Mouse (Mus musculus): Measurements from ENCODE around the gene Txnrd2. TPM values are rescaled to one million over a fixed set of nuclear protein-coding genes. Genes with fewer than 3 reads are reported as not detected.

The Txnrd2 gene
- polyA plus RNA-seq, 1 experiment, result 4.6 TPM

- Histone ChIP-seq H3K4me3 (ENCODE audit: insufficient read depth, low read length) (no peak overlapping the region), H3K4me1 (ENCODE audit: control insufficient read depth, insufficient read depth, low read length) (peaks cover 8% of the 10 kb centered on the region; the same call in 1 of the 2 replicates), H3K27ac (ENCODE audit: insufficient read depth, low read length) (no peak overlapping the region)
- no peak for TF ChIP-seq CTCF (IDR thresholded peaks at IDR 0.05; ENCODE audit: borderline replicate concordance, insufficient read depth, low read length)
- TF ChIP-seq POLR2A (IDR thresholded peaks at IDR 0.05; ENCODE audit: low read depth, low read length), result no peak
Observed at GRCm38 (mm10) chr16:18384659-18385058, 41.5 kb upstream of the Txnrd2 start.

DNA sequence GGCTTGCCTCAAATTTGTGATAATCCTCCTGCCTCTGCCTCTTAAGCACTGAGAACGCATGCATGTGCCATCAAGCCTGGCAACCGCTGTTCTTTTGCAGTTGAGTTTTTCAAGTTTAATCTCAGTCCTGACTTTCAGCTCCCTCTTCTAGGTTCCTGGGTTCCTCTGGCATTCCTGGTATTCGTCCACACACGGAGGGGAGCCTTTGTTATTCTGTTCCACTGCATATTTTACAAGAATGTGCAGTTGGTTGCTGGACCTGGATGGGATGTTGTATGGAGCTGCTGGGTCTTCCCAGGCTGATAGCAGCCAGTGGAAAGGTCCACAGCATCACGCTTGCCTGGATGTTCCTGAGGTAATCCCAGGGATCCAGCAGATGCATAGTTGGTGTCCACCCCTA, 40.8 kb upstream of the Txnrd2 start:
- Histone ChIP-seq H3K27ac (ENCODE audit: insufficient read depth, low read length) (no peak overlapping the region), H3K4me1 (ENCODE audit: control insufficient read depth, insufficient read depth, low read length) (peaks cover 8% of the 10 kb centered on the region; the same call in 1 of the 2 replicates), H3K4me3 (ENCODE audit: insufficient read depth, low read length) (no peak overlapping the region)
- TF ChIP-seq POLR2A (IDR thresholded peaks at IDR 0.05; ENCODE audit: low read depth, low read length) (no peak), CTCF (IDR thresholded peaks at IDR 0.05; ENCODE audit: borderline replicate concordance, insufficient read depth, low read length) (no peak)

GRCm38 (mm10) chr16:18386451-18386850, 39.7 kb upstream of the Txnrd2 start:
- TF ChIP-seq POLR2A (IDR thresholded peaks at IDR 0.05; ENCODE audit: low read depth, low read length) (no peak), CTCF (IDR thresholded peaks at IDR 0.05; ENCODE audit: borderline replicate concordance, insufficient read depth, low read length) (no peak)
- Histone ChIP-seq H3K4me3 (ENCODE audit: insufficient read depth, low read length) (no peak overlapping the region), H3K27ac (ENCODE audit: insufficient read depth, low read length) (no peak overlapping the region), H3K4me1 (ENCODE audit: control insufficient read depth, insufficient read depth, low read length) (peaks cover 8% of the 10 kb centered on the region; the same call in 1 of the 2 replicates)

- H3K4me3 ChIP-seq (ENCODE audit: insufficient read depth, low read length), result no peak overlapping the region
- H3K27ac ChIP-seq (ENCODE audit: insufficient read depth, low read length), result no peak overlapping the region
- H3K4me1 ChIP-seq (ENCODE audit: control insufficient read depth, insufficient read depth, low read length), result peaks cover 8% of the 10 kb centered on the region; the same call in 1 of the 2 replicates
- no peak for TF ChIP-seq CTCF (IDR thresholded peaks at IDR 0.05; ENCODE audit: borderline replicate concordance, insufficient read depth, low read length)
- TF ChIP-seq POLR2A (IDR thresholded peaks at IDR 0.05; ENCODE audit: low read depth, low read length), result no peak
Observed at GRCm38 (mm10) chr16:18386972-18387371, 39.2 kb upstream of the Txnrd2 start.

GRCm38 (mm10) chr16:18387704-18388582, 38.2 kb upstream of the Txnrd2 start:
- Histone ChIP-seq H3K4me3 (ENCODE audit: insufficient read depth, low read length) (no peak overlapping the region), H3K4me1 (ENCODE audit: control insufficient read depth, insufficient read depth, low read length) (peaks cover 7% of the 10 kb centered on the region; the same call in 1 of the 2 replicates), H3K27ac (ENCODE audit: insufficient read depth, low read length) (no peak overlapping the region)
- TF ChIP-seq CTCF (IDR thresholded peaks at IDR 0.05; ENCODE audit: borderline replicate concordance, insufficient read depth, low read length) (no peak), POLR2A (IDR thresholded peaks at IDR 0.05; ENCODE audit: low read depth, low read length) (no peak)

DNA sequence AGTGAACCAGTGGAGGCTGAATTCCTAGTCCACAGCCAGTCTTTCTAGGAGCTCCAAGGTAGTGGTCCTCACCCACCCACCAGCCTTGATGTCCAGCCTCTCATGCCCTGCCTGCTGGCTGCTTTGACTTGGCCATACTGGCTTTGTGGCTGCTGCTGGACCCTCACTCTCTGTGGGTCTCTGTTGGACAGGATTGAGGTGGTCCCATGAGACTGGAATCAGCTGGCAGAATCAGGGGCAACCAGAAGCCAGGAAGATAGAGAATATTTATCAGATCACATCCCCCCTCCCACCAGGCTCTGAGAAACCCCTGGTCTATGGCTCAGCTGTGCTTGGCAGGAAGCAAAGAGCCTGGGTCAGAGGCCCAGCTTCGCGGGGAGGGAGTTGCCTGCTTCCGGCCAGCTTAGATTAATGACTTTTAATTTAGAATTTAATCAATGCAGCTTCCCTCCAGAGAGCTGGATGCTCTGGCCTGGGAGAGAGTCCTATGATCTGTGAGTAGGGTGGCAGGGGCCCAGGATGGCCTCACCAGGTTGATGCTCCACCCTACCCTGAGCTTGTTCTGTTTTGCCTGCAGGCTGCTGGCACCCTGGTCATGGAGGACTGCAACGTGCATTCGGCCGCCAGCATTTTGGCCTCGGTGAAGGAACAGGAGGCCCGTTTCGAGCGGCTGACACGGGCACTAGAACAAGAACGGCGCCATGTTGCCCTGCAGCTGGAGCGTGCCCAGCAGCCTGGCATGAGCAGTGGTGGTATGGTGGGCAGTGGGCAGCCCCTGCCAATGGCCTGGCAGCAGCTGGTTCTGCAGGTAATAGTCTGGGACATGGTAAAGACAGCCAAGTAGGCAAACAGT, 37.4 kb upstream of the Txnrd2 start:
- TF ChIP-seq POLR2A (IDR thresholded peaks at IDR 0.05; ENCODE audit: low read depth, low read length) (no peak), CTCF (IDR thresholded peaks at IDR 0.05; ENCODE audit: borderline replicate concordance, insufficient read depth, low read length) (no peak)
- no peaks in the 10 kb centered on the region for H3K4me1 ChIP-seq (ENCODE audit: control insufficient read depth, insufficient read depth, low read length)
- no peak overlapping the region for H3K27ac ChIP-seq (ENCODE audit: insufficient read depth, low read length)

GRCm38 (mm10) chr16:18390399-18390798, 35.8 kb upstream of the Txnrd2 start:
- H3K4me3 ChIP-seq (ENCODE audit: insufficient read depth, low read length), result no peak overlapping the region
- TF ChIP-seq CTCF (IDR thresholded peaks at IDR 0.05; ENCODE audit: borderline replicate concordance, insufficient read depth, low read length), result no peak
- TF ChIP-seq POLR2A (IDR thresholded peaks at IDR 0.05; ENCODE audit: low read depth, low read length), result no peak
- H3K4me1 ChIP-seq (ENCODE audit: control insufficient read depth, insufficient read depth, low read length), result no peaks in the 10 kb centered on the region
- no peak overlapping the region for H3K27ac ChIP-seq (ENCODE audit: insufficient read depth, low read length)

More for the DNA sequence above, 37.4 kb upstream of the Txnrd2 start:
- H3K4me3 ChIP-seq (ENCODE audit: insufficient read depth, low read length), result no peak overlapping the region

DNA sequence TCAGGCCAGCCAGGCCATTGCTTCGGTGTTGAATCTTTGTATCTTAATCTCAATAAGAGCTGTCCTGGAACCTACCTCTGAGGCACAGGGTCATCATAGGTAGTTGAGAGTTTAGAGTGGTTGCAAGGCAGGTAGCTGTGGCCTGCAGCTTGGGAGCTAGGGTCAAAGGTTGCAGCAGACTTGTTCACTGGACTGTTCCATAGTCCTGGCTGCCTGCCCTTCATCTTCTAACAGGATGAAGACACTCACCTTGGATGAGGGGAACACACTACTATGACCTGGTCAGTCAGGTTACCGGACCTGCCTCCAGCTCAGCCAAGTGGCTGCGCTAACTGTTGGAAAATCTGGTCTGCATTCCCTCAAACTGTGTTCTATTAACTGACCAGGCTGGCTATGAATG, 35.1 kb upstream of the Txnrd2 start:
- H3K4me1 ChIP-seq (ENCODE audit: control insufficient read depth, insufficient read depth, low read length), result peaks cover 2% of the 10 kb centered on the region; the same call in 1 of the 2 replicates
- no peak for TF ChIP-seq CTCF (IDR thresholded peaks at IDR 0.05; ENCODE audit: borderline replicate concordance, insufficient read depth, low read length)
- no peak for TF ChIP-seq POLR2A (IDR thresholded peaks at IDR 0.05; ENCODE audit: low read depth, low read length)
- H3K27ac ChIP-seq (ENCODE audit: insufficient read depth, low read length), result no peak overlapping the region
- no peak overlapping the region for H3K4me3 ChIP-seq (ENCODE audit: insufficient read depth, low read length)

DNA sequence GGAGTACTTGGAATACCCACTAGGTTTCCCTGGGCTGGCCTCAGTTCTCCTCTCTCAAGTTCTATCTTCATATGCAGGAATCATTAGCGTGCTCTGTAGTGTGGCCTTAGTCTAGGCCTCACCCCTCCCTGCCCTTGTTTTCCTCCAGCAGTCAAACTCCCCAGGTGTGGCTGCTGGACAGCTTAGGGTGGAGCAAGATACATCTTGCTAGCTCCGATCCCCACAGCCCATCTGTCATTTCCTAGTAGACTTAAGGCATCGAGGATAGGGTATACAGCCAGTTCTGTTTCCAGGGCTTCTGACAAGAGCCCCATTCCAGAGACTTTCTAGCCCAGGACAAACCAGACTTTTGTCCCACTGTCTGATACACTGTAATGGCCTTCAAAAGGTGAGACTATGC, 34.5 kb upstream of the Txnrd2 start:
- peaks cover 2% of the 10 kb centered on the region; the same call in 1 of the 2 replicates for H3K4me1 ChIP-seq (ENCODE audit: control insufficient read depth, insufficient read depth, low read length)
- no peak overlapping the region for H3K27ac ChIP-seq (ENCODE audit: insufficient read depth, low read length)
- H3K4me3 ChIP-seq (ENCODE audit: insufficient read depth, low read length), result no peak overlapping the region
- TF ChIP-seq POLR2A (IDR thresholded peaks at IDR 0.05; ENCODE audit: low read depth, low read length) (no peak), CTCF (IDR thresholded peaks at IDR 0.05; ENCODE audit: borderline replicate concordance, insufficient read depth, low read length) (no peak)

All from embryonic fibroblast, embryonic 13.5 days (primary cell).